Mouse (Mus musculus) heart, embryonic 16.5 days (tissue): ENCODE data around the gene Oscp1. TPM values are rescaled to one million over a fixed set of nuclear protein-coding genes. Genes with fewer than 3 reads are reported as not detected.

ENCODE experiments used
- ATAC-seq: fragments of 200-750 bp; cut with Nextera tagmentation; replicated peaks from 2 replicates; pipeline ENCODE4 v1.8.0; 2017; ENCODE audit warnings: moderate number of reproducible peaks; ENCODE audit not compliant: insufficient read depth, low FRiP score; ENCODE audit errors: extremely low read depth
- H3K27ac ChIP-seq: fragments of 300-500 bp; sonication (generic); 2 replicates; pipeline ENCODE4 v1.5.1; 2014; ENCODE audit warnings: mild to moderate bottlenecking, low read length, control low read depth, moderate library complexity
- H3K27me3 ChIP-seq: fragments of 300-500 bp; sonication (generic); 2 replicates; pipeline ENCODE4 v1.6.1; 2014; ENCODE audit warnings: low read length, mixed read lengths; ENCODE audit not compliant: control insufficient read depth, insufficient read depth
- H3K36me3 ChIP-seq: fragments of 300-500 bp; sonication (generic); 2 replicates; pipeline ENCODE4 v1.6.1; 2014; ENCODE audit not compliant: control insufficient read depth, insufficient read depth
- H3K4me1 ChIP-seq: fragments of 300-500 bp; sonication (generic); 2 replicates; pipeline ENCODE4 v1.6.1; 2014; ENCODE audit warnings: low read length, mixed read lengths; ENCODE audit not compliant: control insufficient read depth, insufficient read depth
- H3K4me2 ChIP-seq: fragments of 300-500 bp; sonication (generic); 2 replicates; pipeline ENCODE4 v1.6.1; 2014; ENCODE audit warnings: low read depth, mild to moderate bottlenecking, control low read depth, low read length
- H3K4me3 ChIP-seq: fragments of 300-500 bp; sonication (generic); 2 replicates; pipeline ENCODE4 v1.5.1; 2014; ENCODE audit warnings: mild to moderate bottlenecking, control low read depth, low read length
- H3K9ac ChIP-seq: fragments of 300-500 bp; sonication (generic); 2 replicates; pipeline ENCODE4 v1.6.1; 2014; ENCODE audit warnings: low read length, control low read depth
- H3K9me3 ChIP-seq: fragments of 300-500 bp; sonication (generic); replicated peaks from 2 replicates; pipeline ENCODE4 v1.6.1; 2016; ENCODE audit warnings: low read length; ENCODE audit not compliant: control insufficient read depth
- WGBS: fragments of 180-500 bp; shearing (Covaris S2); extraction: QIAGEN DNeasy Blood & Tissue Kit; methylation state at CpG from one replicate; pipeline ENCODE4 v1.1.7; 2014; 5-methylcytosine and 5-hydroxymethylcytosine counted together
- polyA plus RNA-seq: library from polyadenylated mRNA; unstranded; fragments of >200 nt; fragmentation: Nextera tagmentation; extraction: Ambion mirVana; gene quantifications from 2 replicates; pipeline ENCODE4 v1.2.1, GENCODE M21; 2015

Oscp1 gene
- polyA plus RNA-seq, 1 experiment from 2014 or later: 8.3 TPM

DNA sequence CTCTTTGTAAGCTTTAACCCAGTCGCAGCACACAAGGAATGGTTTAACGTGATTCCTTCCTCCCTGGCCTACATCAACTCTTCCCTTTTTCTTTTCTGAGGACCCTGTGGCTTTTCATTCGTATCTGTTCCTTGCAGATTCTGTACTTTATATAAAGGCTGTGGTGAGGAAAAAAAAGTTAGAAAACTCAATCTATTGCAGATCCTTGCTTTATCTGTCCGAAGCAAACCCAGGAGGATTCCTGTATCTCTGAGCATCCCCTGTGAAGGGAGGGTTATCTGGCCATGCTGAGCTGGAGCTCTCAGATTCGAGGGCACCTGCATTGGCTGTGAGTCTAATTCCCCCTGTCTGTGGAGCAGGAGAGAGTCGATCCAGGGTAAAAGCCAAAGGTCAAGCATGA is 10.5 kb downstream of the Oscp1 start:
- Histone ChIP-seq H3K4me3 (no peak overlapping the region), H3K9ac (no peak overlapping the region), H3K9me3 (no peaks in the 10 kb centered on the region), H3K4me2 (no peak overlapping the region), H3K36me3 (no peaks in the 10 kb centered on the region), H3K4me1 (peaks cover 4% of the 10 kb centered on the region; the same call in 1 of the 2 replicates), H3K27ac (no peak overlapping the region), H3K27me3 (no peaks in the 10 kb centered on the region)
- no peak for ATAC-seq
- 82% methylated on average over 6 of the region's 6 CpGs for WGBS

DNA sequence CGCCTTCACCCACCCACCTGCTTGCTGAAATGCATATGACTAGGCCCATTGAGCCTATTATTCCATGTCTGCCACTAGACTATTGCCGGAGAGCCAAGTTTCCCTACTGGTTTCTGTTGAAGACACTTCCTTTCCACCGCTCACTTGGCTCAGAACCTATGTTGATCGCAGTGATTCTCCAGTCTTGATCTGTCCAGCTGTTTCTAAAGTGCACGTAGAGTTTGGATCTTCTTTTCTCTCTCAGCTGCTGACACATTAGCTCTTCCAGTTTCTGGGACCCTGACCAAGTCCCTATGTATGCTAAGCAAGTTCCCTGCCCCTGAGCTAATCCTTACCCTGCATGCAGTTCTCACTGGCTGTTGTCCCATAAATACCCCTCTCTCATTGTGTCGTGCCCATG is 19.5 kb downstream of the Oscp1 start:
- H3K4me2 ChIP-seq: no peak overlapping the region
- no peaks in the 10 kb centered on the region for H3K27me3 ChIP-seq
- no peak overlapping the region for H3K9ac ChIP-seq
- H3K27ac ChIP-seq: no peak overlapping the region
- no peak overlapping the region for H3K4me3 ChIP-seq
- H3K9me3 ChIP-seq: no peaks in the 10 kb centered on the region
- H3K4me1 ChIP-seq: no peaks in the 10 kb centered on the region
- no peaks in the 10 kb centered on the region for H3K36me3 ChIP-seq
- no peak for ATAC-seq
- 77% methylated on average over 6 of the region's 6 CpGs for WGBS

DNA sequence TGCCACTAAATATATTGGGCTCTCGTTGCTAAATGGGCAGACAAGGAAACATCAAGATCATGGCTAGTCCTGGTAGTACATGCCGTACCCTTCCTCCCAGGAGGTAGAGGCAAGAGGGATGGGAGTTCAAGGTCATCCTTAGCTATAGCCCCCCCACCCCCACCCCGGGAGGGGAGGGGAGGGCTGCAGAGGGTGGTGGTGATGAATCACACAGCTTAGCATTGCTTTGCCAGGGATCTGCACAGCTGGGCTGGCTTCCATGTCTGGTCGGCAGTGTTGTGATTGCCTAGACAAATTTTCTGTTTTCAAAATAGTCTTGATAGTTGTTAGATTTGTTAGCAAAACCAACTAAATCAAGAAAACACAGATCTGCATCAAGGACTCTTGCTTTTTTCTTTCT is 20.9 kb downstream of the Oscp1 start:
- H3K9me3 ChIP-seq: no peaks in the 10 kb centered on the region
- 69% methylated on average over 4 of the region's 4 CpGs for WGBS
- no peak overlapping the region for H3K9ac ChIP-seq
- no peak for ATAC-seq
- H3K27ac ChIP-seq: no peak overlapping the region
- no peaks in the 10 kb centered on the region for H3K36me3 ChIP-seq
- H3K27me3 ChIP-seq: no peaks in the 10 kb centered on the region
- H3K4me1 ChIP-seq: no peaks in the 10 kb centered on the region
- no peak overlapping the region for H3K4me3 ChIP-seq
- no peak overlapping the region for H3K4me2 ChIP-seq

DNA sequence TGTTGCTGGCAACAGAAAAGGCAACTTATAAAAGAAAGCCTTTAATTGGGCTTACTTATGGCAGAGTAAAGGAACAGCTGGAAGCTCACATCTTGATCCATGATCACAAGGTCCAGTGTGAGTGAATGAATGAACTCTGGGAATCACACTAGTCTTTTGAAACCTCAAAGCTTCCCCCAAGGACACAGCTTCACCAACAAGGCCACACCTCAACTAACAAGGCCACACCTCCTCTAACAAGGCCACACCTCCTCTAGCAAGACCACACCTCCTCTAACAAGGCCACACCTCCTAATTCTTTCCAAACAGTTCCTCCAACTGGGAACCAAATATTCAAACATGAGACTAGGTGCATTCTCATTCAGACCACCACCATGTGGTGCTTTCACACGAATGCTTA is 23.2 kb downstream of the Oscp1 start:
- Histone ChIP-seq H3K27ac (no peak overlapping the region), H3K9me3 (no peaks in the 10 kb centered on the region), H3K4me3 (no peak overlapping the region), H3K4me1 (no peaks in the 10 kb centered on the region), H3K27me3 (no peaks in the 10 kb centered on the region), H3K36me3 (no peaks in the 10 kb centered on the region), H3K4me2 (no peak overlapping the region), H3K9ac (no peak overlapping the region)
- WGBS: 89% methylated on average over 1 of the region's 1 CpGs
- no peak for ATAC-seq

DNA sequence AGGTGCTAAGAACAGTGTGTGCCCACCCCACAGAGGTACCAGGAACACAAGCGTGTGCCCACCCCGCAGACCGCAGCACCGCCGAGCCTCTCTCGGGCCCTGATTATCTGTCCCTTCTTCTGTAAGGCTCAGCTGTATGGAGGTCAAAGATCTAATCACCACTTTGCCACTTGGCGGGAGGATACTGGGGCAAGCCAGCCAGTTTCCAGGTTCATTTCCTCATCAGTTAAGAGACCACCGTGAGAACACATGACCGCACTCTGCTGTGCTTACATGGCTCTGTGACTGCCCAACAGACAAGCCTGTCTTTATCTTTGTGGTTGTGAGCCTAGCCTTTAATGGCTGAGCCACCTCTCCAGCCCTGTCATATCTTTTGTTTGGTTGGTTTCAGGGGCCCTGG is 24.7 kb downstream of the Oscp1 start:
- Histone ChIP-seq H3K36me3 (no peaks in the 10 kb centered on the region), H3K9me3 (no peaks in the 10 kb centered on the region), H3K27me3 (no peaks in the 10 kb centered on the region), H3K4me2 (no peak overlapping the region), H3K4me1 (no peaks in the 10 kb centered on the region), H3K4me3 (no peak overlapping the region), H3K9ac (no peak overlapping the region), H3K27ac (no peak overlapping the region)
- no peak for ATAC-seq
- WGBS: 87% methylated on average over 9 of the region's 9 CpGs

DNA sequence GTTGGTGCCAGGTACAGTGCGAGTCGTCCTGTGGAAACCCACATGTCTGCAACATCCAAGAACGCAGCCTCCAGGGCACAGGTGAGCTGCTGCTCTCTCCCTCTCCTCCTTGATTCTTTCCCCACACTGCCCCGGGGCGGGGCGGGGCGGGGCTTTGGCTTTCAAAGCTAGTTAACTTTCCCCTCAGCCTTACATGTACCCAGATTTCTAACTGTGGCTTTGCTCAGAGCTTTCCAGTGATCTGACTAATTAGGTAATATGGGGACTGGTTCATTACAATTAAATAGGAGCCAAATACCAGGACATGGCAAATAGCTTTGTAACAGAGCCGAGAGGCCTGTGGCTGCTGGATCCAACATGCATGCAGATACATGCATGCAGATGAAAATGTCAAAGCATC is 26.0 kb downstream of the Oscp1 start:
- Histone ChIP-seq H3K9me3 (no peaks in the 10 kb centered on the region), H3K27me3 (no peaks in the 10 kb centered on the region), H3K9ac (no peak overlapping the region), H3K27ac (no peak overlapping the region), H3K4me1 (no peaks in the 10 kb centered on the region), H3K4me3 (no peak overlapping the region), H3K4me2 (no peak overlapping the region), H3K36me3 (no peaks in the 10 kb centered on the region)
- ATAC-seq: no peak
- WGBS: 65% methylated on average over 8 of the region's 8 CpGs

DNA sequence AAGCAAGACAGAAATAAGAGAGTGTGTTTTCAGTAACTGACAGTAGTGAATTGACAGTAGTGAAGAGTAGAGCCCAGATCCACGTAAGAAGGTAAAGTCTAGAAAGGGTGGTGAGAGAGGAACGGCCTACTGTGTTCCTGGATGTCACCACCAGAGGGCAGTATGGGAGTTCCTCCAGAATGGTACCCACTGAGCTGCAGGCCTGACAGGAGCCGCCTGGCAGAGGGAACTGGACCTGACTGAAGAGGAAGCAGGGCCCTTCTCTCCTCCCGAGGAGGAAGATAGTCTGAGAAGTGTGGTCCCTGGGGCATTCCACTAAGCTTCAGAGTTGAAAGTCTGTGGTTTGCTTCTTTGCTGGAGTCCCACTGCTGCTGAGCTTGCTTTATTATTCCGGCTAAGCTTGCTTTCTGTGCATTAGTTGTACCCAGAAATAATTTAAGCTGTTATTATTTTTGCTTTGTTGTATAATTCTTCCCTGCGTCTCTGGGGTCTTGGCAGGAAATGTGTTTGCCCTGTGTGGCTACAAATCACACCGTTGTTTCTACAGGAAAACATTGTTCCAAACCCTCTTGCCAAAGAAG is 27.7 kb downstream of the Oscp1 start:
- 25% methylated on average over 7 of the region's 7 CpGs for WGBS
- Histone ChIP-seq H3K27ac (no peak overlapping the region), H3K4me1 (no peaks in the 10 kb centered on the region), H3K4me2 (no peak overlapping the region), H3K9ac (no peak overlapping the region), H3K36me3 (no peaks in the 10 kb centered on the region), H3K27me3 (no peaks in the 10 kb centered on the region), H3K9me3 (no peaks in the 10 kb centered on the region), H3K4me3 (no peak overlapping the region)
- peak; percentile 79 for ATAC-seq

DNA sequence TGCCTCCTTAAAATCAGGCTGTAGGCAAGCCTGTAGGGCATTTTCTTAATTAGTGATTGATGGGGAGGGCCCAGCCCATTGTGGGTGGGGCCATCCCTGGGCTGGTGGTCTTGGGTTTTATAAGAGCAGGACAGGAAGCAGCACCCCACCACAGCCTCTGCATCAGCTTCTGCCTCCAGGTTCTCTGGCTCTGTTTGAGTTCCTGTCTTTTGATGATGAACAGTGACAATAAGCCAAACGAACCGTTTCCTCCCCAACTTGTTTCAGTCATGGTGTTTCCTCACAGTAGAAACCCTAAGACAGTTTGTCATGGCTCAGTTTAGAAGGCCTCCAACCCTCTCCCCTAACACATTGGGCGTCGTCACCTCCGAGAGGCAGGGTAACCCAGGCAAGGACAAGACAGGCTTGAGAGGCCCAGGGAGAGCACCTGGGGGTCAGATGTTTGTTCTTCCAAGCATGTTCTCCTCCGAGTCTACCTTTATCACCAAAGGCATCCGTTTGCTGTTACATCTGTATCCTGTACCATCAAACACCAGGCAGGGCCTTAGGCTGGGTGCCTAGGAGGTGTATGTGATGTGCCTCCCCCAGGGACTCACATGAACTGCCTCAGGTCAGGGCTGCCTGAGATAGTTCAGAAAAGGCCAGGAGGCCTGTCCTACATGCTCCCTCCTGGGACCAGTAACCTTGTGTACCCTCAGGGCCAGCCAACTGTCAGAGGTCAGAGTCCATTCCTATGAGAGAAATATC is 31.9 kb downstream of the Oscp1 start:
- 66% methylated on average over 7 of the region's 7 CpGs for WGBS
- H3K4me2 ChIP-seq: no peak overlapping the region
- H3K4me3 ChIP-seq: no peak overlapping the region
- H3K27me3 ChIP-seq: no peaks in the 10 kb centered on the region
- no peak overlapping the region for H3K9ac ChIP-seq
- H3K9me3 ChIP-seq: no peaks in the 10 kb centered on the region
- no peak for ATAC-seq
- H3K36me3 ChIP-seq: no peaks in the 10 kb centered on the region
- no peaks in the 10 kb centered on the region for H3K4me1 ChIP-seq
- H3K27ac ChIP-seq: peak overlapping the region; percentile 15; the same call in 1 of the 2 replicates

DNA sequence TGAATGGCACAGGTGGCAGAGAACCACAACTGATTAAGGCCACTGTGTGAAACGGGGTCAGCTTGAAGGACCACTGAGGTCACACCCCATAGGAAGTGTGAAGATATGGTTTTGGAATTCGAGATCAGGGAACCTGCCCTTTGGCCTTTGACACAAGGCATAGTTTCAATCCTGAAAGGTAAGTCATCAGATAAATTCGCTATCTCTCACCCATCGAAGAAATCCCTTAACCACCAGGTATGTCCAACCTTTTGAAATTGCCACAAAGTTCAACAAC is 32.4 kb downstream of the Oscp1 start:
- no peaks in the 10 kb centered on the region for H3K9me3 ChIP-seq
- no peak overlapping the region for H3K27ac ChIP-seq
- no peaks in the 10 kb centered on the region for H3K4me1 ChIP-seq
- H3K27me3 ChIP-seq: no peaks in the 10 kb centered on the region
- ATAC-seq: no peak
- no peak overlapping the region for H3K9ac ChIP-seq
- no peak overlapping the region for H3K4me2 ChIP-seq
- H3K36me3 ChIP-seq: no peaks in the 10 kb centered on the region
- H3K4me3 ChIP-seq: no peak overlapping the region
- 61% methylated on average over 4 of the region's 4 CpGs for WGBS
